Mouse (Mus musculus): ENCODE measurements around the gene Golgb1. TPM values are rescaled to one million over a fixed set of nuclear protein-coding genes. Genes with fewer than 3 reads are reported as not detected.

Golgb1 gene
- polyA plus RNA-seq, 1 experiment from 2014 or later, result 84.2 TPM

GRCm38 (mm10) chr16:36934131-36934840 lies 59.3 kb downstream of the Golgb1 start:
- H3K36me3 ChIP-seq (ENCODE audit: control insufficient read depth, insufficient read depth), result peaks cover 19% of the 10 kb centered on the region
- 79% methylated on average over 6 of the region's 6 CpGs for WGBS
- no peaks in the 10 kb centered on the region for H3K27me3 ChIP-seq (replicated peaks; ENCODE audit: control insufficient read depth, insufficient read depth, low read length)
- ATAC-seq, result no peak
- no peak overlapping the region for H3K9ac ChIP-seq (replicated peaks; ENCODE audit: low read depth, low read length)
- no peak overlapping the region for H3K4me2 ChIP-seq (ENCODE audit: low read length)
- H3K4me1 ChIP-seq (replicated peaks; ENCODE audit: control insufficient read depth, insufficient read depth, low read length), result no peaks in the 10 kb centered on the region
- H3K9me3 ChIP-seq (ENCODE audit: control insufficient read depth, low read length), result no peaks in the 10 kb centered on the region
- no peak overlapping the region for H3K4me3 ChIP-seq (replicated peaks; ENCODE audit: low read length)
- H3K27ac ChIP-seq (ENCODE audit: low read length), result no peak overlapping the region

DNA sequence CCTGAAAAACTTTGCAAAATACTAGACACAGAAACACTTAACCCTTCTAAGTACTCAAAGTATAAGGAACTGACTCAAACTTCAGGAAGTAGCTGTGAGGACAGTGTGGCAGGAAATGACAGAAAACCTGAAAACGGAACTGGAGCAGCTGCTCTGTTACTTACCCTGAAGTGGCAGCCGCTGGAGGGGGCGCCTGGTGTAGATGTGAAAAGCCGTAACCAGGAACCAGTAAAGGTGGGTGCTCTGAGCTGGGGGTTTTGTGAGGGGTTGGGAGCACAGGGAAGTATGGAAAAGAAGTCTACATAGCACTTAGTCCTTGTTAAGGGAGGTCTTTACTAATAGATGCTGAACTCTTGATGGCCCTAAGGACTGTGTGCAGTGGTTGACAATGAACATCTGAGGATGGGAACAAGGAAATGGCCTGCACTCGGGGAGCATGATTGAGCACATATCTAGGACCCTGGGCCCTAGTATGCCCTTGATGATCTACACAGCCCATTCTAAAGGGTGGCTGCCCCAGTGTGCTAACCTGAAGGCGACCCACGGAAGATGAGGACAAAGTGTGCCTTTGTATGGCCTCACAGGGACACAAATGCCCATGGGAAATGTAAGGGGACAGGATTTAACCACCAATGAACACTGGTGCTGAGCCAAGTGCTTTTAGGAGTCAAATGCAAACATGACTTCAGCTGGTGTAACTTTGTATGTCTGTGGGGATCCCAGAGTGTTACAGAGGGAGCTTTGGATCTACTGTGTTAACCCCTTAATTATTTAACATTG lies 60.1 kb downstream of the Golgb1 start, which contains the start of gene Hcls1:
TSS of gene Hcls1 (plus strand) at position 143 of the 780 bp plus-strand sequence.
- no peak within 1 kb of the TSS for H3K4me2 ChIP-seq (ENCODE audit: low read length)
- no peak within 1 kb of the TSS for H3K9ac ChIP-seq (replicated peaks; ENCODE audit: low read depth, low read length)
- H3K27me3 ChIP-seq (replicated peaks; ENCODE audit: control insufficient read depth, insufficient read depth, low read length), result no peaks in the 10 kb centered on the region
- H3K4me3 ChIP-seq (replicated peaks; ENCODE audit: low read length), result no peak within 1 kb of the TSS
- H3K9me3 ChIP-seq (ENCODE audit: control insufficient read depth, low read length), result no peaks in the 10 kb centered on the region
- no peak for ATAC-seq
- H3K27ac ChIP-seq (ENCODE audit: low read length), result no peak within 1 kb of the TSS
- H3K36me3 ChIP-seq (ENCODE audit: control insufficient read depth, insufficient read depth), result peaks cover 15% of the 10 kb centered on the region
- 87% methylated on average over 7 of the region's 7 CpGs for WGBS
- no peaks in the 10 kb centered on the region for H3K4me1 ChIP-seq (replicated peaks; ENCODE audit: control insufficient read depth, insufficient read depth, low read length)

DNA sequence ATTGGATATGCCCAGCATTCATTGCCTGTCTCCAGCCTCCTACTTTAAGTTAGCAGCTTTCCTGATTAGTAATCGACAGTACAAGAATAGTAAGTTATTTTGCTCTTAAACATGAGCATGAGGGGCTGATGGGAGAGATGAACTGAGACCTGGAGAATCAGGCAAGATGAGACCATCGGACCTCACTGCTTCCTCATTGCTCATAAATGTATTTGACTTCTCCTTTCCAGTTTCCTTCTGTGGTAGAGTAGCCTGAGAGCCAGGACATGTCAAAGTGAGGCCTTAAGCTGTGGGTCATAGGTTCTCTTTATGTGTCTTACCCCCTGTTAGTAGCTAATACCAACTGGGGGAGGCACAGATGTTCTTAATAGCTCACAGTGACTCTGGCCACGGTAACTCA lies 60.9 kb downstream of the Golgb1 start:
- no peak for ATAC-seq
- 93% methylated on average over 3 of the region's 3 CpGs for WGBS
- Histone ChIP-seq H3K4me2 (ENCODE audit: low read length) (no peak overlapping the region), H3K36me3 (ENCODE audit: control insufficient read depth, insufficient read depth) (peaks cover 12% of the 10 kb centered on the region), H3K9ac (replicated peaks; ENCODE audit: low read depth, low read length) (no peak overlapping the region), H3K27me3 (replicated peaks; ENCODE audit: control insufficient read depth, insufficient read depth, low read length) (no peaks in the 10 kb centered on the region), H3K9me3 (ENCODE audit: control insufficient read depth, low read length) (no peaks in the 10 kb centered on the region), H3K27ac (ENCODE audit: low read length) (no peak overlapping the region), H3K4me1 (replicated peaks; ENCODE audit: control insufficient read depth, insufficient read depth, low read length) (no peaks in the 10 kb centered on the region), H3K4me3 (replicated peaks; ENCODE audit: low read length) (no peak overlapping the region)

DNA sequence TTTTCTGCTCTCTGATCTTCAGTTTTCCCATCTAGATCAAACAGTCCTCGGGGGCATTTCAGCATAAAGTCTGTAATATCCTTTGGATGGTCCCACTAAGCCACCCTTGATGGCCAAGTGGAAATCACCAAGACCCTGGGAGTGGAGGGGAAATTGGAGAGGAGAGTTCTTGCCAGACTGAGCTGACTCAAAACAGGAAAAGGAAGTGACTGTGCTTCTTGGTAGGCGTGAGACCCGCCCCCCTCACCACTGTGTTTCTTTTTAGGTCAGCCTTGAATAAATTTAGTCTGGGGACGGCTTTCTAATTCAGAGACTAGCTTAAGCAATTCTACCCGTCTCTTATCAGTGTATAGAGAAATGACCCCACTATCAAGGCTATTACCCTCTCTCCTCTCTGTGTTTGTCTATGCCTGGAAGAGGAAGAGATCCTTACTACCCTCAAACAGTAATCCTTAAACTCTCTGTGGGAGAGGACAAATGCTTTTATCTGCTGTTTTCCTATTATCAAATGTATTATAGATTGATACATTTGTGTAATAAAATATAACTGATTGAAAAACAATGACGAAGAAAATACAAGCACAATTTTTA lies 66.3 kb downstream of the Golgb1 start:
- 76% methylated on average over 6 of the region's 6 CpGs for WGBS
- H3K4me1 ChIP-seq (replicated peaks; ENCODE audit: control insufficient read depth, insufficient read depth, low read length), result 0 out of 2 replicates have a peak, but pooled peaks cover 6% of the 10 kb centered on the region
- no peak overlapping the region for H3K9ac ChIP-seq (replicated peaks; ENCODE audit: low read depth, low read length)
- no peak overlapping the region for H3K4me2 ChIP-seq (ENCODE audit: low read length)
- no peak overlapping the region for H3K4me3 ChIP-seq (replicated peaks; ENCODE audit: low read length)
- H3K27me3 ChIP-seq (replicated peaks; ENCODE audit: control insufficient read depth, insufficient read depth, low read length), result no peaks in the 10 kb centered on the region
- no peaks in the 10 kb centered on the region for H3K36me3 ChIP-seq (ENCODE audit: control insufficient read depth, insufficient read depth)
- no peak for ATAC-seq
- H3K27ac ChIP-seq (ENCODE audit: low read length), result no peak overlapping the region
- no peaks in the 10 kb centered on the region for H3K9me3 ChIP-seq (ENCODE audit: control insufficient read depth, low read length)

DNA sequence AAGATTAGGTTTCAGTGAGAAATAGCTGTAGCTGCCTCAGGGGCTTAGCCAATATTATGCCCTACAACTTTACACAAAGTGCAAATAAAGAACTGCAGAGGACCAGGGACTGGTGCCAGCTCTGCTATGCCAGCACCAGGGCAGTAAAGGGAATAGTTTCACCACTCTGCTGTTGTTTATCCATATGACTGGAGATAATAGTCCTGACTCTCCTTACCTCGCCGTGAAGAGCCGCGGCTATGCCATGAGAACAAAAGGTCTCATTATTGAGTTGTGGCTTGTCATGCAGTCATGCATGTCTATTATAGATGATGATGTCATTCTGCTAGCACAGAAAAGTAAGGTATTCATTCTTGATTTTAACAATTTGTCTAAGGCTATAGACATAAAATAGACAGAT lies 67.0 kb downstream of the Golgb1 start:
- ATAC-seq, result no peak
- H3K4me3 ChIP-seq (replicated peaks; ENCODE audit: low read length), result no peak overlapping the region
- H3K9ac ChIP-seq (replicated peaks; ENCODE audit: low read depth, low read length), result no peak overlapping the region
- H3K27ac ChIP-seq (ENCODE audit: low read length), result no peak overlapping the region
- H3K27me3 ChIP-seq (replicated peaks; ENCODE audit: control insufficient read depth, insufficient read depth, low read length), result no peaks in the 10 kb centered on the region
- H3K4me1 ChIP-seq (replicated peaks; ENCODE audit: control insufficient read depth, insufficient read depth, low read length), result 0 out of 2 replicates have a peak, but pooled peaks cover 6% of the 10 kb centered on the region
- no peak overlapping the region for H3K4me2 ChIP-seq (ENCODE audit: low read length)
- H3K9me3 ChIP-seq (ENCODE audit: control insufficient read depth, low read length), result no peaks in the 10 kb centered on the region
- H3K36me3 ChIP-seq (ENCODE audit: control insufficient read depth, insufficient read depth), result no peaks in the 10 kb centered on the region
- WGBS, result 24% methylated on average over 4 of the region's 4 CpGs

DNA sequence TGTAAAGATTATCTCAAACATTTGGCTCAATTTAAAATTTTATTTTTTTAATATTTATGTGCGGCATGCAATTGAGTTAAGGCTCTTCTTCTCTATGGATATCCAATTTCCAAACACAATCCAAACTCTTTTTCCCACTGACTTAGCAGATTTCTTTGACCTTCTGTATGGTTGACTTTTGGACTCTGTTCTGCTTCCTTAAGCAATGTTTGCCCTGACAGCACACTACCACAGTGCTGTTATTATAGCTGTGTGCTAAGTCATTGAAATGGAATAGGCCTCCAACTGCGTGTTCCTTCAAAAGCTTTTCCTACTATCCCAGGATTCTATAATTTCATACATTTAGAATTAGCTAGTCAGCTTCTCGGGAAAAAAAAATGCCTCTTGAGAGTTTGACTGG lies 68.7 kb downstream of the Golgb1 start:
- ATAC-seq, result no peak

DNA sequence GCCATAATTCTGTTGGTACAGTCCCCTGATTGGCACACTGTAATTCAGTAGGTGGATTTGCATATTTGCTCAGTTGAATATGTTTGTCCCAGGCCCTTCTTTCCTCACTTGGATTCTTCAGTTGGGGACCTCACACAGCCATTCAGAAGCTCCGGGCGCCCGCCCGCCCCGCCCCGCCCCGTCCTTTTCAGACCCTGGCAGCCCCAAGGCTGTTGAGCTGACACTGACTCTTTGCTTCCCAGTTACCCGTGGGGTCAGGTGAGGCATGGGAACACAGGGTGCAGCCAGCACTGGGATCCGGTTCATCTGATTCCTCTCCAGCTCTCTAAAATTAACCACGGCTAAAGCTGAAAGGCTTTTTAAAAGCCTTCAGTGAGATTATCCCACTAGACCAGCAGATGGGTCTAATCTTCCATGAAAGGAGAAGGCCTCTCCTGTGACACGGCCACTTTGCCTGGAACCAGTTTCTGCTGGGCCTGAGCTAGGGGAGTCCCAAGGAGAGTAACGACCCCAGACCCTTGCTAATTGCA lies 70.0 kb downstream of the Golgb1 start:
- Histone ChIP-seq H3K9me3 (ENCODE audit: control insufficient read depth, low read length) (no peaks in the 10 kb centered on the region), H3K4me2 (ENCODE audit: low read length) (no peak overlapping the region), H3K9ac (replicated peaks; ENCODE audit: low read depth, low read length) (no peak overlapping the region), H3K27me3 (replicated peaks; ENCODE audit: control insufficient read depth, insufficient read depth, low read length) (no peaks in the 10 kb centered on the region), H3K36me3 (ENCODE audit: control insufficient read depth, insufficient read depth) (no peaks in the 10 kb centered on the region), H3K4me3 (replicated peaks; ENCODE audit: low read length) (no peak overlapping the region), H3K4me1 (replicated peaks; ENCODE audit: control insufficient read depth, insufficient read depth, low read length) (0 out of 2 replicates have a peak, but pooled peaks cover 6% of the 10 kb centered on the region), H3K27ac (ENCODE audit: low read length) (no peak overlapping the region)
- peak; percentile 58 for ATAC-seq
- WGBS, result 3% methylated on average over 11 of the region's 12 CpGs

More for the DNA sequence above, 68.7 kb downstream of the Golgb1 start:
- Histone ChIP-seq H3K9ac (replicated peaks; ENCODE audit: low read depth, low read length) (no peak overlapping the region), H3K36me3 (ENCODE audit: control insufficient read depth, insufficient read depth) (no peaks in the 10 kb centered on the region), H3K4me1 (replicated peaks; ENCODE audit: control insufficient read depth, insufficient read depth, low read length) (0 out of 2 replicates have a peak, but pooled peaks cover 6% of the 10 kb centered on the region), H3K9me3 (ENCODE audit: control insufficient read depth, low read length) (no peaks in the 10 kb centered on the region), H3K4me2 (ENCODE audit: low read length) (no peak overlapping the region), H3K27me3 (replicated peaks; ENCODE audit: control insufficient read depth, insufficient read depth, low read length) (no peaks in the 10 kb centered on the region), H3K27ac (ENCODE audit: low read length) (no peak overlapping the region), H3K4me3 (replicated peaks; ENCODE audit: low read length) (no peak overlapping the region)
- 97% methylated on average over 3 of the region's 3 CpGs for whole genome bisulfite sequencing

- Histone ChIP-seq H3K36me3 (ENCODE audit: control insufficient read depth, insufficient read depth) (no peaks in the 10 kb centered on the region), H3K9ac (replicated peaks; ENCODE audit: low read depth, low read length) (no peak overlapping the region), H3K4me2 (ENCODE audit: low read length) (no peak overlapping the region), H3K4me3 (replicated peaks; ENCODE audit: low read length) (no peak overlapping the region), H3K4me1 (replicated peaks; ENCODE audit: control insufficient read depth, insufficient read depth, low read length) (0 out of 2 replicates have a peak, but pooled peaks cover 6% of the 10 kb centered on the region), H3K27me3 (replicated peaks; ENCODE audit: control insufficient read depth, insufficient read depth, low read length) (no peaks in the 10 kb centered on the region), H3K9me3 (ENCODE audit: control insufficient read depth, low read length) (no peaks in the 10 kb centered on the region), H3K27ac (ENCODE audit: low read length) (no peak overlapping the region)
- WGBS, result 84% methylated on average over 8 of the region's 8 CpGs
- ATAC-seq, result no peak
Observed at GRCm38 (mm10) chr16:36946459-36947159, 71.7 kb downstream of the Golgb1 start.
